Mouse (Mus musculus) telencephalon, adult 2 months (tissue): ENCODE data around the gene Nmnat1.
"Not testable (repeated sequence)": the region's sequence is repeated elsewhere in the genome, so short reads cannot be mapped to it uniquely, and the experiment has no call there.

Source experiments
- DNase-seq: peaks from one replicate; pipeline ENCODE4 v3.0.0-alpha.2; 2011; ENCODE audit warnings: low read depth, low spot score

Nmnat1 gene

DNA sequence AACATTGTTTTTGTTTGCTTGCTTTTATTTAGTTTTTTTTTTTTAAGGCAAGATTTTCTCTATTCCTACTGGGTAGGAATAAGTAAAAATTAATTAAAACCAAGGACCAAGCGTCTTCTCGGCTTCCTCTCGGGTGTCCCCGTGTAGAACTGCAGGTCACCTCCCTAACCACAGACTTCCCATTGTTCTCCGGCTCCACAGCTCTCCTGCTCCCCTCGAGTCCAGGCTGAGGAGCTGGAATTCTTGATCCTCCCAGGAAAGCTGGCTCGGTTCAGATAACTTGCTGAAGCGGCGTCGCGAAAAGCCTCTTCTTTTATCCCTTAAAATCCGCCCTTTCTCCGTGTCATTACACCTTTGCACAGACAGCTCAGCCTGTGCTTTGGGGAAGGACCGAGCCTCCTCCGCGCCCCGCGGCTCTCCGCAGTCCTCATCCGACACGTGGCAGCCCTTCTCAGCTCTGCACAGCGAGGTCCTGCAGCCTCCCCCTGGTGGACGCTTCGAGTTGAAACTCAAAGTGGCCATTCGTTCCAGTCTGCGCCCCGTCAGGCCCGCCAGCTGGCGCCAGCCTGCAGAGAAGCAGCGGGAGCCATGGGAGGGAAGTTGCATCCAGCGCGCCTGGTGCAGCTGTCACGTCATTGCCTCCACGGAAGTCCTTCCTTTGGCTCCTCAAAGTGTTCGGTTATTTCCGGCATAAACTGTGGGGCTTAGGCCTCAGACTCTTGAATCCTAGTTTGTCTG, 39.9 kb downstream of the Nmnat1 start:
- peak; percentile 92 for DNase-seq

DNA sequence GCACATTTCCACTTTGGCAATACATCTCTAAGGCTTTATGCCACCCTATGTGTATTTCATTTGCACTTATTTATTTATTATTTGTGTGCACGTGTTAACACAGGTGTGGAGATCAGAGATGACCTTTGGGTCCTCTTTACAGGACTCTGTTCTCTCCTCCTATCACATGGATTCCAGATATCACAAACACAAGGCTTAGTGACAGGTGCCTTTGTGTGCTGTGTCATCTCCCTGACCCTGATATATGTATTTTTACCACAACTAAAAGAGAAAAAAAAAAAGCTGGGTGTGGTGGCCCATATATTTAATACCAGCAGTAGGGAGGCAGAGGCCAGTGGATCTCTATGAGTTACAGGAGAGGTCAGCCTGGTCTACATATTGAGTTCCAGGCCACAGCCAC, 40.5 kb downstream of the Nmnat1 start:
- DNase-seq = no peak

GRCm38 (mm10) chr4:149442436-149442835, 42.6 kb downstream of the Nmnat1 start:
- DNase-seq = no peak

- no peak for DNase-seq
Measured at GRCm38 (mm10) chr4:149440576-149440975, 44.4 kb downstream of the Nmnat1 start.

GRCm38 (mm10) chr4:149431887-149432286, 53.1 kb downstream of the Nmnat1 start:
- not testable (repeated sequence) for DNase-seq

DNA sequence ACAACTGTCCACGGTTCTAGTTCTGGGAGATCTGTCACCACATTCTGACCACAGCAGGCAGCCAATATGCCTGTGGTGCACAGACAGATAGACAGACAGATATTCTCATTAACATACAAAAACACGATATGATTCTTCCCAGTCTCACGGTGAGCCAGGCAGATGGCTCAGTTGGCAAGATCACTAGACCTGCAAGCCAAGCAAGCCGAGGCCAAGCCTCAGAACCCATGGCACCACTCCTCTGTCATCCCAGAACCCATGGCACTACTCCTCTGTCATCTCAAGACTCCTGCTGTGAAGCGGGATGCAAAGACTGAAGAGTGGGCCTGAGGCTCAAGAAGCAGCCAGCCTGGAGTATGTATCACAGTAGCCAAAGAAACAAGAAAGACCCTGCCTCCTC, 55.4 kb downstream of the Nmnat1 start:
- no peak for DNase-seq

DNA sequence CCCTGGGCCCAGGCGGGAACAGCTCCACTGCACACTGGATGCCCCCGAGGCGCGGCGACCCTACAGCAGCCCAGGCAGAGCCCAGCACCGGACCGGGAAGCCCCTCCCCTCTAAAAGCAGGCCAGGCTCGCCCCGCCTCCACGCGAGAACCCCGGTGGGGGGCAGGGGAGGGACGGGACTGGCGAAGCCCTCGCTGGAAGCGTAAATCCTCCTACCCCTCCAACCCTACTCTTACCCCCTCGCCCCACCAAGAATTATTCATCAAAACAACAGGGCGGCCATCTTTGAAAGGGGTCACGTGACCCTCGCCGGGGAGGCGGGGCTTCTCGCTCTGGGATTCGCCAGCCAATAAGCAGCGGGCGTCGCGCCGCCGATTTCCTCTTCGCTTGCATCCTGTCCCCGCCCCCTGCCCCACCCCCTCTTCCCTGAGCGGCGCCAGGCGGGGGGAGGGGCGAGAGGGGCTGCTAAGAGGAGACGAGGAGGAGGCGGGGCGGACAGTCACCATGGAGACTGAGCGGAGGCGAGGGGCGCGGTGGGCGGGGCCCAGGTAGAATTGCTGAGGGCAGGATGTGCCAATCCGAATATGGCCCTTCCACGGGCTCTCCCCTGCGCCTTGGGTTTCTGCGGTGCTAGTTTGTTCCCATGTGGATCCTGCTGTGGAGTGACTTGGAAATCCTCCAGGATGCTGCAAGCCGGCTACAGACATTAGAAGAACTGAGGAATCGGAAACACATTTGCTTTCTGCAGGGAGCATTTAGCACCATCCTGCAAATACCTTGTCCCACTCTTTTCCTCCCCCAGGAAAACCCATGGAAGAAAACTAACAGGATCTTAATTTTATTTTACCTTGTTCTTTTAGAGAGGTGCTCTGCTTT, 58.4 kb downstream of the Nmnat1 start, which contains the start of gene Ube4b:
TSS of gene Ube4b (minus strand) at position 425 of the 875 bp plus-strand sequence.
- DNase-seq = peak; percentile 96

GRCm38 (mm10) chr4:149425801-149426292, 59.2 kb downstream of the Nmnat1 start:
- no peak for DNase-seq

DNA sequence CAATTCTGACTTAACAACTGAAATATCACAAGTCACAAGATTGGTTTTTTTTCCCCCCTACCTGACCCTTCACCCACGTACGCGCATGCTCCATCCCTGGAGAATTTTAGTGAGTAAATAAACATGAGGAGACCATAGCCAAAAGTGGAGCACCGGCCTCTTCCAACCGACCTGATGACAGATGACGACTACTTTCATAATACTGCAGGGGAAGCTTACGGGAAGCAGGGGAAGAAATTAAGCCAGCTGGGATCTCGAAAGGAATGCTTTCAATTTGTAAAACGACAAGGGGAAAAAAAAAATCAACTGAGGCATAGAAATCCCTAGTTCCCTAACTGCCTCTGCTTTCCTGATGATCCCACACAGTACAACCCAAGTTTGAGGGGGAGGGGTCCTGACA, 60.2 kb downstream of the Nmnat1 start:
- DNase-seq = no peak

DNA sequence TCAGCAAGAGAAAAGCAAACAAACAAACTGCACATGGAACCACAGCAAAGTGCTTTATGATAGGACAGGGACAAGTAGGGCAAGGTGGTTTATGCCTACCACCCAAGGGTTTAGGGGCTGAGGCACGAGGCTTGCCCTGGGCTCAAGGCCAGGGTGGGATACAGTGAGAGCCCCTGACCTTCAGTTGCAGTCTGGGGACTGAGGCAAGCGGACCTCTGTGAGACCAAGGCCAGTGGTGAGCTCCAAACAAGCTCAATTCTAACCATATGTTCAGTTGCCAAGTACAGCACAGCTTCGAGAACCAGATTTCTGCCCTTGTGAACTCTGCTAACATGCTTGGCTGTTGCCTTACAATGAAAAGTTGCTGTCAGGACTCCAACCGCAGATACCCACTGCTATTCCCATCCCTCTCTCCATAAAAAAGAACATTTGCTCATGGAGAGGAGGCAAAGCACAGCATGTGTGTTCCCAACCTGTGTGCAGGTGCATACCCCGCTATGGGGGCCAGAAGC, 67.1 kb downstream of the Nmnat1 start:
- DNase-seq = no peak
